Mouse (Mus musculus) heart, postnatal 0 days (tissue): ENCODE data around the gene Nsmce3.

Experiments
- CTCF ChIP-seq: IDR thresholded peaks from 2 replicates; pipeline ENCODE4 v1.5.1; 2016; ENCODE audit warnings: antibody characterized with exemption, control low read depth, low read depth
- EP300 ChIP-seq: IDR thresholded peaks from 2 replicates; pipeline ENCODE4 v1.6.1; 2016; ENCODE audit warnings: antibody characterized with exemption, low read depth

DNA sequence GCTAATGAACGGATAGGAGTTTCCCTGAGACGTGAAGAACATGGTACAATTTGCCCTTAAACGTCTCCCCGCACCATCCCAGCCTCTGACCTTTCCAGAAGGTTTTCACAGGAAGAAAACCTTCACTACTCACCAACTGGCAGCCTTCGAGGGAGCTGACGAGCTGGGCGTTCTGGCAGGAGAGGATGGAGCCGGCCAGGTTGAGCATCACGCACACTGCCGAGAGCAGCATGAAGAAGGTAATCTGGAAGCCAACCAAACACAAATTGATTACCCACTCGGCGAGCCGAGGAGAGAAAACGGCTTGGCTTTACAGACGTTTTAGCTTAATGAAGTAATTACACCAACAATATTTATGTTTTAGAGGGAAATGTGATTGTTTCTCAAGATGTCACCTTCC, 16.8 kb downstream of the Nsmce3 start:
- no peak for TF ChIP-seq CTCF
- TF ChIP-seq EP300: no peak
